Mouse (Mus musculus) lung, adult 2 months (tissue): ENCODE measurements around the gene Col6a4.

Experiments used
- CTCF ChIP-seq: fragments of 200-500 bp; IDR thresholded peaks from 2 replicates; pipeline ENCODE4 v1.5.1; 2011; ENCODE audit warnings: mild to moderate bottlenecking, low read length, control low read depth; ENCODE audit not compliant: insufficient read depth
- POLR2A ChIP-seq: fragments of 200-500 bp; IDR thresholded peaks from 2 replicates; pipeline ENCODE4 v1.6.1; 2011; ENCODE audit warnings: low read depth, mild to moderate bottlenecking, control low read depth, low read length, borderline replicate concordance; ENCODE audit errors: extremely low read depth

- TF ChIP-seq CTCF (no peak), POLR2A (no peak)
Observed at GRCm38 (mm10) chr9:106081528-106081927, 15.1 kb downstream of the Col6a4 start.
